Mouse (Mus musculus): Measurements from ENCODE around the gene Aebp2. TPM values are rescaled to one million over a fixed set of nuclear protein-coding genes. Genes with fewer than 3 reads are reported as not detected.
A peak's percentile ranks its signal among the peaks of the same experiment; 100 is the strongest.
"Not testable (repeated sequence)": the region's sequence is repeated elsewhere in the genome, so short reads cannot be mapped to it uniquely, and the experiment has no call there.

The Aebp2 gene
- polyA plus RNA-seq (2012; rRNA removed), result 64.1 and 67.4 TPM in 2 replicates
- 23.3 and 29.8 TPM in 2 replicates for polyA plus RNA-seq (2014; fragmentation: Nextera tagmentation; extraction: Ambion mirVana)

- Histone ChIP-seq H3K9ac (ENCODE audit: low read depth, low read length, severe bottlenecking) (peak within 1 kb of the TSS; percentile 97), H3K27me3 (ENCODE audit: control insufficient read depth, insufficient read depth, low read length) (no peaks in the 10 kb centered on the region), H3K27ac (replicated peaks; ENCODE audit: low read depth, low read length) (peak within 1 kb of the TSS; percentile 97), H3K4me2 (replicated peaks; ENCODE audit: low read depth, low read length, severe bottlenecking) (peak within 1 kb of the TSS; percentile 67), H3K4me1 (ENCODE audit: control insufficient read depth, insufficient read depth, low read length) (peaks cover 25% of the 10 kb centered on the region), H3K4me3 (replicated peaks; ENCODE audit: low read length) (peak within 1 kb of the TSS; percentile 99), H3K9me3 (ENCODE audit: control insufficient read depth, low read length) (no peaks in the 10 kb centered on the region), H3K36me3 (ENCODE audit: control insufficient read depth, insufficient read depth, low read length) (no peaks in the 10 kb centered on the region)
- DNase-seq (ENCODE audit: low spot score) (no peak), ATAC-seq (ENCODE audit: low FRiP score, low read depth) (no peak)
- WGBS, result 38% methylated on average over 30 of the region's 30 CpGs
- no peak for TF ChIP-seq POLR2A (IDR thresholded peaks at IDR 0.05; ENCODE audit: borderline replicate concordance, extremely low read depth, insufficient read depth, insufficient read length)
These were observed at the start of gene Aebp2 for GRCm38 (mm10) chr6:140622391-140623225. Gene Aebp2, plus strand, starts transcription at chr6:140622663.

- no peak for ATAC-seq (ENCODE audit: low FRiP score, low read depth)
- H3K4me2 ChIP-seq (replicated peaks; ENCODE audit: low read depth, low read length, severe bottlenecking), result no peak overlapping the region
- no peak overlapping the region for H3K9ac ChIP-seq (ENCODE audit: low read depth, low read length, severe bottlenecking)
- WGBS, result 88% methylated on average over 3 of the region's 3 CpGs
- TF ChIP-seq POLR2A (IDR thresholded peaks at IDR 0.05; ENCODE audit: borderline replicate concordance, extremely low read depth, insufficient read depth, insufficient read length), result no peak
- no peaks in the 10 kb centered on the region for H3K4me1 ChIP-seq (ENCODE audit: control insufficient read depth, insufficient read depth, low read length)
- H3K36me3 ChIP-seq (ENCODE audit: control insufficient read depth, insufficient read depth, low read length), result peaks cover 80% of the 10 kb centered on the region
- no peak overlapping the region for H3K4me3 ChIP-seq (replicated peaks; ENCODE audit: low read length)
- H3K27ac ChIP-seq (replicated peaks; ENCODE audit: low read depth, low read length), result no peak overlapping the region
- H3K27me3 ChIP-seq (ENCODE audit: control insufficient read depth, insufficient read depth, low read length), result no peaks in the 10 kb centered on the region
- no peak for DNase-seq (ENCODE audit: low spot score)
- H3K9me3 ChIP-seq (ENCODE audit: control insufficient read depth, low read length), result no peaks in the 10 kb centered on the region
These were observed 47.5 kb upstream of the Aebp2 start for GRCm38 (mm10) chr6:140574943-140575342.

GRCm38 (mm10) chr6:140576133-140576532 is 46.3 kb upstream of the Aebp2 start:
- no peak overlapping the region for H3K9ac ChIP-seq (ENCODE audit: low read depth, low read length, severe bottlenecking)

DNA sequence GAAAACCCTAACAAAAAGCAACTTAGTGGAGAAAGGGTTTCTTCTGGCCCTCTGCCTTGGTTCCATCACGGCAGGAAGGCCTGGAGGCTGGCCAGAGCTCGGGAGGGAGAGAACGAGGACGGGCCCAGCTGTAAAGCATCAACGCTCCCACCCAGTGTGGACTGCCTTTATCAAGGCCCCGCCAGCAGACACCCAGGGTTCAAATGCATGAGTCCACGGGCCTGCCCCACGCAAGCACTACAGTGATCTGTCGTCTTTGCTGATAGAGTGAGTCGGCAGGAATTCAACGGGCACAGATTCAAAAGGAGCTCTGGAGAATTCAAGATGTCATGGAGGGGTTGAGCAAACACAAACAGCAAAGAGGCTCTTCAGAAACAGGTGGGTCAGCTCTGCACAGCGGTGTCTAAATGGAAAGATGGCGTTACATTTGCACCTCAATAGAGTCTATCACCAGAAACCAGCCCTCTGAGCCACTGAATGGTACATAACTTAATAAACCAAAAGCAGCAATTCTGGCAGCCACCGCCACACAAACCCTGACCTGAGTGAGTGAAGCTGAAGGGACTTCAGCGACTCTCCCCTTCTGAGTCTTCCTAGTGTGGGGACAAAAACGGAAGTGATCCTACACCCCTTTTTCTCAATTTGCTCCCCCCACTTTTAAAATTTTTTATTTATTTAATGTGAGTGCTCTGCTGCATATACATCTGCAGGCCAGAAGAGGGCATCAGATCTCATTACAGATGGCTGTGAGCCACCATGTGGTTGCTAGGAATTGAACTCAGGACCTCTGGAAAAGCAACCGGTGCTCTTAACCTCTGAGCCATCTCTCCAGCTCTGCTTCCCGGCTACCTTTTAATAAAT is 45.3 kb upstream of the Aebp2 start:
- Histone ChIP-seq H3K27me3 (ENCODE audit: control insufficient read depth, insufficient read depth, low read length) (no peaks in the 10 kb centered on the region), H3K9ac (ENCODE audit: low read depth, low read length, severe bottlenecking) (no peak overlapping the region), H3K36me3 (ENCODE audit: control insufficient read depth, insufficient read depth, low read length) (peaks cover 68% of the 10 kb centered on the region), H3K4me3 (replicated peaks; ENCODE audit: low read length) (no peak overlapping the region), H3K4me1 (ENCODE audit: control insufficient read depth, insufficient read depth, low read length) (no peaks in the 10 kb centered on the region), H3K27ac (replicated peaks; ENCODE audit: low read depth, low read length) (no peak overlapping the region), H3K4me2 (replicated peaks; ENCODE audit: low read depth, low read length, severe bottlenecking) (no peak overlapping the region), H3K9me3 (ENCODE audit: control insufficient read depth, low read length) (no peaks in the 10 kb centered on the region)
- DNase-seq (ENCODE audit: low spot score), result no peak
- 82% methylated on average over 18 of the region's 18 CpGs for WGBS
- TF ChIP-seq POLR2A (IDR thresholded peaks at IDR 0.05; ENCODE audit: borderline replicate concordance, extremely low read depth, insufficient read depth, insufficient read length), result no peak
- no peak for ATAC-seq (ENCODE audit: low FRiP score, low read depth)

More at GRCm38 (mm10) chr6:140576133-140576532, 46.3 kb upstream of the Aebp2 start:
- no peak overlapping the region for H3K27ac ChIP-seq (replicated peaks; ENCODE audit: low read depth, low read length)
- H3K4me1 ChIP-seq (ENCODE audit: control insufficient read depth, insufficient read depth, low read length), result no peaks in the 10 kb centered on the region
- H3K4me2 ChIP-seq (replicated peaks; ENCODE audit: low read depth, low read length, severe bottlenecking), result no peak overlapping the region
- H3K4me3 ChIP-seq (replicated peaks; ENCODE audit: low read length), result no peak overlapping the region
- no peaks in the 10 kb centered on the region for H3K9me3 ChIP-seq (ENCODE audit: control insufficient read depth, low read length)
- H3K27me3 ChIP-seq (ENCODE audit: control insufficient read depth, insufficient read depth, low read length), result no peaks in the 10 kb centered on the region
- no peak for DNase-seq (ENCODE audit: low spot score)
- 74% methylated on average over 8 of the region's 8 CpGs for WGBS
- peaks cover 75% of the 10 kb centered on the region for H3K36me3 ChIP-seq (ENCODE audit: control insufficient read depth, insufficient read depth, low read length)
- no peak for TF ChIP-seq POLR2A (IDR thresholded peaks at IDR 0.05; ENCODE audit: borderline replicate concordance, extremely low read depth, insufficient read depth, insufficient read length)
- ATAC-seq (ENCODE audit: low FRiP score, low read depth), result no peak

DNA sequence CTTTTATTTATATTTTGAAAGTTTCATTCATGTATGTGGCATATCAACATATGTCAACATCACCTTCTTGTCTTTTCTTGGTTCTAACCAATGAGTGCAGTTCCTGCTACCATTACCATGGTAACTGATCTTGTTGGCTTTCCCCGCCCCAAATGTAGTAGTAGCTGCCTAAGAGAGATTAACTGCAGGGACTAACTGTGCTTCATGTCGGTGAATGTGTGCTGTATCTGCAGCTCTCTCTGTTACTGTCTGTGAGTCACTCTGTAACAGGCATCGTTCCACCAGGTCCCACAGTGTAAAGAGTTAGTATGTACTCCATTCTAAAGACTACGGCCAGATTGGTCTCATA is 44.7 kb upstream of the Aebp2 start:
- 85% methylated on average over 4 of the region's 4 CpGs for WGBS
- H3K27me3 ChIP-seq (ENCODE audit: control insufficient read depth, insufficient read depth, low read length), result no peaks in the 10 kb centered on the region
- H3K4me1 ChIP-seq (ENCODE audit: control insufficient read depth, insufficient read depth, low read length), result no peaks in the 10 kb centered on the region
- TF ChIP-seq POLR2A (IDR thresholded peaks at IDR 0.05; ENCODE audit: borderline replicate concordance, extremely low read depth, insufficient read depth, insufficient read length), result no peak
- no peak overlapping the region for H3K9ac ChIP-seq (ENCODE audit: low read depth, low read length, severe bottlenecking)
- DNase-seq (ENCODE audit: low spot score), result no peak
- no peak overlapping the region for H3K4me3 ChIP-seq (replicated peaks; ENCODE audit: low read length)
- H3K4me2 ChIP-seq (replicated peaks; ENCODE audit: low read depth, low read length, severe bottlenecking), result no peak overlapping the region
- ATAC-seq (ENCODE audit: low FRiP score, low read depth), result no peak
- no peaks in the 10 kb centered on the region for H3K9me3 ChIP-seq (ENCODE audit: control insufficient read depth, low read length)
- H3K27ac ChIP-seq (replicated peaks; ENCODE audit: low read depth, low read length), result no peak overlapping the region
- peaks cover 66% of the 10 kb centered on the region for H3K36me3 ChIP-seq (ENCODE audit: control insufficient read depth, insufficient read depth, low read length)

DNA sequence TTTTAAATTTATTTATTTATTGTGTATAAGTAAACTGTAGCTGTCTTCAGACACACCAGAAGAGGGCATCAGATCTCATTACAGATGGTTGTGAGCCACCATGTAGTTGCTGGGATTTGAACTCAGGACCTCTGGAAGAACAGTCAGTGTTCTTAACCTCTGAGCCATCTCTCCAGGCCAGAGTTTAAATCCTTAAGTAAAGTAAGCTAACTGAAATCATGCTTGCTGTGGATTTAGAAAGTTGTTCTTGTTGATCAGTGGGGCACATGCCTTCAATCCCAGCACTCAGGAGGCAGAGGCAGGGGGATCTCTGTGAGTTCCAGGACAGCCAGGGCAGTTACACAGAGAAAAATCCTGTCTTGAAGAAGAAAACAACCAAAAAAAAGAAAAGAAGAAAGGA is 43.5 kb upstream of the Aebp2 start:
- H3K9me3 ChIP-seq (ENCODE audit: control insufficient read depth, low read length); DNase-seq (ENCODE audit: low spot score); H3K4me3 ChIP-seq (replicated peaks; ENCODE audit: low read length); H3K27me3 ChIP-seq (ENCODE audit: control insufficient read depth, insufficient read depth, low read length); H3K9ac ChIP-seq (ENCODE audit: low read depth, low read length, severe bottlenecking); ATAC-seq (ENCODE audit: low FRiP score, low read depth); H3K4me2 ChIP-seq (replicated peaks; ENCODE audit: low read depth, low read length, severe bottlenecking); H3K4me1 ChIP-seq (ENCODE audit: control insufficient read depth, insufficient read depth, low read length); H3K27ac ChIP-seq (replicated peaks; ENCODE audit: low read depth, low read length): not testable (repeated sequence)
- peaks cover 64% of the 10 kb centered on the region for H3K36me3 ChIP-seq (ENCODE audit: control insufficient read depth, insufficient read depth, low read length)

Data from limb, embryonic 14.5 days (tissue).